Mouse (Mus musculus) small intestine, adult 2 months (tissue): ENCODE data around the gene C330007P06Rik.

Experiments
- CTCF ChIP-seq: fragments of 200-500 bp; IDR thresholded peaks from 2 replicates; pipeline ENCODE4 v1.5.1; 2012; ENCODE audit warnings: low read depth, mild to moderate bottlenecking, control low read depth, inconsistent platforms, low read length, moderate library complexity, mixed read lengths; ENCODE audit not compliant: insufficient replicate concordance, insufficient read length; ENCODE audit errors: extremely low read depth
- POLR2A ChIP-seq: fragments of 200-500 bp; IDR thresholded peaks from 2 replicates; pipeline ENCODE4 v1.6.1; 2012; ENCODE audit warnings: low read depth, mild to moderate bottlenecking, control low read depth, inconsistent platforms, low read length, moderate library complexity

- no peak for TF ChIP-seq CTCF
- no peak; the same call in 1 of the 2 replicates for TF ChIP-seq POLR2A
Measured at GRCm38 (mm10) chrX:36863766-36864608, 9.9 kb downstream of the C330007P06Rik start.
